Mouse (Mus musculus) midbrain, embryonic 16.5 days (tissue): ENCODE data around the gene Rps18. TPM values are rescaled to one million over a fixed set of nuclear protein-coding genes. Genes with fewer than 3 reads are reported as not detected.
"Not testable (repeated sequence)": the region's sequence is repeated elsewhere in the genome, so short reads cannot be mapped to it uniquely, and the experiment has no call there.

ENCODE experiments used
- ATAC-seq: fragments of 200-750 bp; cut with Nextera tagmentation; 2 replicates; pipeline ENCODE4 v1.8.0; 2017; ENCODE audit warnings: moderate TSS enrichment
- H3K27ac ChIP-seq: fragments of 300-500 bp; sonication (generic); 2 replicates; pipeline ENCODE4 v1.5.1; 2014; ENCODE audit warnings: mild to moderate bottlenecking, low read length, mixed read lengths
- H3K27me3 ChIP-seq: fragments of 300-500 bp; sonication (generic); 2 replicates; pipeline ENCODE4 v1.6.1; 2014; ENCODE audit warnings: low read depth, low read length, mixed read lengths; ENCODE audit not compliant: control insufficient read depth, insufficient read depth
- H3K36me3 ChIP-seq: fragments of 300-500 bp; sonication (generic); 2 replicates; pipeline ENCODE4 v1.6.1; 2014; ENCODE audit warnings: mild to moderate bottlenecking, low read length, moderate library complexity, mixed read lengths; ENCODE audit not compliant: control insufficient read depth, insufficient read depth
- H3K4me1 ChIP-seq: fragments of 300-500 bp; sonication (generic); 2 replicates; pipeline ENCODE4 v1.6.1; 2014; ENCODE audit warnings: mild to moderate bottlenecking, low read length, mixed read lengths; ENCODE audit not compliant: control insufficient read depth, insufficient read depth
- H3K4me2 ChIP-seq: fragments of 300-500 bp; sonication (generic); 2 replicates; pipeline ENCODE4 v1.6.1; 2014; ENCODE audit warnings: mild to moderate bottlenecking, low read length, mixed read lengths
- H3K4me3 ChIP-seq: fragments of 300-500 bp; sonication (generic); 2 replicates; pipeline ENCODE4 v1.5.1; 2014; ENCODE audit warnings: low read depth, mild to moderate bottlenecking, low read length, moderate library complexity, mixed read lengths
- H3K9ac ChIP-seq: fragments of 300-500 bp; sonication (generic); 2 replicates; pipeline ENCODE4 v1.6.1; 2014; ENCODE audit warnings: low read depth, low read length, mixed read lengths
- H3K9me3 ChIP-seq: fragments of 300-500 bp; sonication (generic); replicated peaks from 2 replicates; pipeline ENCODE4 v1.6.1; 2014; ENCODE audit warnings: mild to moderate bottlenecking, low read length, mixed read lengths; ENCODE audit not compliant: control insufficient read depth, poor library complexity, severe bottlenecking
- WGBS: fragments of 180-500 bp; shearing (Covaris S2); extraction: QIAGEN DNeasy Blood & Tissue Kit; methylation state at CpG from one replicate; pipeline ENCODE4 v1.1.7; 2014; 5-methylcytosine and 5-hydroxymethylcytosine counted together
- polyA plus RNA-seq: library from polyadenylated mRNA; unstranded; fragments of >200 nt; fragmentation: Nextera tagmentation; extraction: Ambion mirVana; gene quantifications from 2 replicates; pipeline ENCODE4 v1.2.1, GENCODE M21; 2015

The Rps18 gene
- polyA plus RNA-seq, 1 experiment from 2014 or later: 620 TPM

DNA sequence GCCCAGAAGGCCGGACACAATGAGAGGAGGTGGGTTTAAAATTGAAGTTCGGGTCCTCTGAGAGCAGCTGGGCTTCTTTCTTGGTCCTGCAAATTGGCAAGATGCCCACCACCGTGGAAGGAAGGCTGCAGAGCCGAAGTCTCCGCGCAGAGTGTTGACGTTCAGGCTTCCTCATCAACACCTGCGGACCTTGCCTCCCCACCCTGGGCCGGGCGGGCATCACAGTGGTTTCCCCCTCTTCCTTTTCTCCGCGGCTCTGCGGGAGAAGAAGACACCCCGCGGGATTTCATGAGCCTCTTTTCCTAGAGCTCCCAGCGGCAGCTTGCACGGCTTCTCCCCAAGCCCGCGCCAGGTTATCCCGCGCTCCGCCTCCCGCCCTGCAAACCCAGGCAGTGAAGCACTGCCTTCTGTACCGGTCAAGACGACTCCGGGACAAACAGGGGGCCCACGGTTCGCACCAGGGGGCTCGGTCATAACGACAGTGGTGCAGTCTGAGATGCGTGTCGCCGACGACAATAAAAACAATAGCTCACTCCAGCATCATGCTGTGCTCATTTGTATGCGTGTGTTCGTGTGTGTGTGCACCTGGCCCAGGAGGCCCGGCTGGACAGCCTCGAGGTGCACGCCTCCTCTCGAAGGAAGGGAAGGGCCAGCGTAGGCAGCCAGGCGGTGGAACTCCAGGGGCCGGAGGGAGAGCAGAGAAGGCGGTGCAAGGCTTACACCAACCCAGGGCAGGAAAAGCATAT is 47.3 kb downstream of the Rps18 start:
- WGBS: under 1% methylated on average over 44 of the region's 44 CpGs
- peak; percentile 12 for ATAC-seq
- Histone ChIP-seq H3K27ac (peak overlapping the region; percentile 83), H3K9ac (peak overlapping the region; percentile 78), H3K4me1 (peaks cover 13% of the 10 kb centered on the region), H3K27me3 (no peaks in the 10 kb centered on the region), H3K36me3 (peaks cover 15% of the 10 kb centered on the region), H3K4me2 (peak overlapping the region; percentile 89), H3K9me3 (no peaks in the 10 kb centered on the region), H3K4me3 (peak overlapping the region; percentile 83)

- H3K9ac ChIP-seq, H3K9me3 ChIP-seq, H3K36me3 ChIP-seq, H3K4me1 ChIP-seq, H3K27ac ChIP-seq, H3K27me3 ChIP-seq, H3K4me2 ChIP-seq, H3K4me3 ChIP-seq, ATAC-seq: not testable (repeated sequence)
- 30% methylated on average over 3 of the region's 4 CpGs for WGBS
These were observed 51.0 kb downstream of the Rps18 start, which contains the start of gene Platr17 for GRCm38 (mm10) chr17:33904835-33905234. Platr17 (plus strand) TSS chr17:33905135.

GRCm38 (mm10) chr17:33903911-33904651 is 51.7 kb downstream of the Rps18 start:
- not testable (repeated sequence) for H3K9me3 ChIP-seq, H3K4me2 ChIP-seq, H3K27me3 ChIP-seq, H3K27ac ChIP-seq, H3K4me3 ChIP-seq, H3K36me3 ChIP-seq, H3K9ac ChIP-seq, ATAC-seq, H3K4me1 ChIP-seq
- WGBS: 74% methylated on average over 6 of the region's 6 CpGs

DNA sequence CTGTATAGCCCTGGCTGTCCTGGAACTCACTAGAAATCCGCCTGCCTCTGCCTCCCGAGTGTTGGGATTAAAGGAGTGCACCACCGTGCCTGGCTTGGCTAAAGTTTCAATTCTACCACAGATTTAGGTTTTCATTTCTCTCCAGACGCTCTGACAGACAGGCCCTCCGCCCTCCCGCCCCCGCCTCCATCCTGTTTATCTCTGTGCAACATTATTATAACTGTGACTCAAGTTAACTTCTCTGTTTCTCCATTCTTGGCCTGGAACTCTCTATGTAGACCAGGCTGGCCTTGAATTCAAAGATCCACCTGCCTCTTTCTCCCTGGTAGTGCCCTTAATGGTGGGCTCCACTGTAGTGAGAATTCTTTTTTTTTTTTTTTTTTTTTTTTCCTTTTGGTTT is 53.3 kb downstream of the Rps18 start:
- no peaks in the 10 kb centered on the region for H3K36me3 ChIP-seq
- H3K9me3 ChIP-seq: no peaks in the 10 kb centered on the region
- no peak overlapping the region for H3K4me2 ChIP-seq
- WGBS: 88% methylated on average over 7 of the region's 7 CpGs
- no peak for ATAC-seq
- H3K9ac ChIP-seq: no peak overlapping the region
- H3K4me1 ChIP-seq: no peaks in the 10 kb centered on the region
- no peak overlapping the region for H3K27ac ChIP-seq
- no peak overlapping the region for H3K4me3 ChIP-seq
- H3K27me3 ChIP-seq: no peaks in the 10 kb centered on the region

- Histone ChIP-seq H3K4me1 (no peaks in the 10 kb centered on the region), H3K36me3 (no peaks in the 10 kb centered on the region), H3K4me3 (no peak overlapping the region), H3K9me3 (no peaks in the 10 kb centered on the region), H3K27me3 (no peaks in the 10 kb centered on the region), H3K4me2 (no peak overlapping the region), H3K27ac (no peak overlapping the region), H3K9ac (no peak overlapping the region)
- 80% methylated on average over 4 of the region's 4 CpGs for WGBS
- no peak for ATAC-seq
These were observed 53.7 kb downstream of the Rps18 start for GRCm38 (mm10) chr17:33902079-33902478.

Other genes with a start within 250 kb of the Rps18 start
- gene March2, start 237.3 kb downstream of the Rps18 start, polyA plus RNA-seq: 62.9 and 74.6 TPM in 2 replicates
- 503 and 519 TPM in 2 replicates for gene Rab11b, start 195.5 kb downstream of the Rps18 start, polyA plus RNA-seq
- 16.8 and 17.4 TPM in 2 replicates for gene Angptl4, start 174.2 kb downstream of the Rps18 start, polyA plus RNA-seq
- gene Kank3, start 145.5 kb downstream of the Rps18 start, polyA plus RNA-seq: 49.0 and 52.6 TPM in 2 replicates
- gene Rps28, start 131.4 kb downstream of the Rps18 start, polyA plus RNA-seq: 407 and 416 TPM in 2 replicates
- gene Ndufa7, start 131.4 kb downstream of the Rps18 start, polyA plus RNA-seq: 428 and 439 TPM in 2 replicates
- gene Cd320, start 112.9 kb downstream of the Rps18 start, polyA plus RNA-seq: 49.9 and 52.4 TPM in 2 replicates
- gene Gm7029, start 82.2 kb downstream of the Rps18 start, polyA plus RNA-seq: not detected in 2 replicates
- gene Kifc1, start 65.3 kb downstream of the Rps18 start, polyA plus RNA-seq: 1.4 and 2.8 TPM in 2 replicates
- gene Platr17, start 50.9 kb downstream of the Rps18 start, polyA plus RNA-seq: 0.36 and 0.55 TPM in 2 replicates
- 55.1 and 59.7 TPM in 2 replicates for gene Daxx, start 46.6 kb downstream of the Rps18 start, polyA plus RNA-seq
- 21.1 and 26.1 TPM in 2 replicates for gene Tapbp, start 40.1 kb downstream of the Rps18 start, polyA plus RNA-seq
- 16.8 TPM in 2 replicates for gene Zbtb22, start 40.1 kb downstream of the Rps18 start, polyA plus RNA-seq
- gene Rgl2, start 26.5 kb downstream of the Rps18 start, polyA plus RNA-seq: 54.9 and 57.2 TPM in 2 replicates
- gene Pfdn6, start 15.7 kb downstream of the Rps18 start, polyA plus RNA-seq: 186 and 191 TPM in 2 replicates
- 19.2 TPM in 2 replicates for gene Wdr46, start 15.3 kb downstream of the Rps18 start, polyA plus RNA-seq
- 15.2 and 16.6 TPM in 2 replicates for gene B3galt4, start 4.5 kb downstream of the Rps18 start, polyA plus RNA-seq
- 78.3 and 80.5 TPM in 2 replicates for gene Vps52, start 189 bp downstream of the Rps18 start, polyA plus RNA-seq
- gene H2-K1, start 44.3 kb upstream of the Rps18 start, polyA plus RNA-seq: 11.0 and 13.1 TPM in 2 replicates
- 17.9 and 18.2 TPM in 2 replicates for gene Ring1, start 68.7 kb upstream of the Rps18 start, polyA plus RNA-seq
- gene H2-Ke6, start 72.1 kb upstream of the Rps18 start, polyA plus RNA-seq: 60.1 and 61.3 TPM in 2 replicates
- gene Slc39a7, start 75.7 kb upstream of the Rps18 start, polyA plus RNA-seq: 163 and 175 TPM in 2 replicates
- 54.0 and 55.9 TPM in 2 replicates for gene Rxrb, start 75.8 kb upstream of the Rps18 start, polyA plus RNA-seq
- gene Col11a2, start 83.4 kb upstream of the Rps18 start, polyA plus RNA-seq: 3.6 and 4.4 TPM in 2 replicates
- 0.16 TPM in 1 of 2 replicates, not detected in the other for gene H2-Oa, start 136.3 kb upstream of the Rps18 start, polyA plus RNA-seq
- gene H2-DMa, start 163.5 kb upstream of the Rps18 start, polyA plus RNA-seq: 22.5 and 22.7 TPM in 2 replicates
- 117 and 126 TPM in 2 replicates for gene Brd2, start 166.6 kb upstream of the Rps18 start, polyA plus RNA-seq
- 0.49 and 0.53 TPM in 2 replicates for gene H2-DMb2, start 187.3 kb upstream of the Rps18 start, polyA plus RNA-seq
- gene H2-DMb1, start 197.1 kb upstream of the Rps18 start, polyA plus RNA-seq: 0.69 and 0.88 TPM in 2 replicates
- 2.4 and 4.5 TPM in 2 replicates for gene Tap1, start 231.6 kb upstream of the Rps18 start, polyA plus RNA-seq
- gene Psmb9, start 231.8 kb upstream of the Rps18 start, polyA plus RNA-seq: 1.1 and 1.7 TPM in 2 replicates
- 2.2 and 2.8 TPM in 2 replicates for gene Psmb8, start 241.7 kb upstream of the Rps18 start, polyA plus RNA-seq
- gene Tap2, start 247.5 kb upstream of the Rps18 start, polyA plus RNA-seq: 1.5 and 2.3 TPM in 2 replicates